Mouse (Mus musculus) thymus, postnatal 14 days (tissue): ENCODE data around the gene 5730480H06Rik.
A peak's percentile ranks its signal among the peaks of the same experiment; 100 is the strongest.

Experiments
- DNase-seq: peaks from one replicate; pipeline ENCODE4 v3.0.0; 2021

Gene 5730480H06Rik

DNA sequence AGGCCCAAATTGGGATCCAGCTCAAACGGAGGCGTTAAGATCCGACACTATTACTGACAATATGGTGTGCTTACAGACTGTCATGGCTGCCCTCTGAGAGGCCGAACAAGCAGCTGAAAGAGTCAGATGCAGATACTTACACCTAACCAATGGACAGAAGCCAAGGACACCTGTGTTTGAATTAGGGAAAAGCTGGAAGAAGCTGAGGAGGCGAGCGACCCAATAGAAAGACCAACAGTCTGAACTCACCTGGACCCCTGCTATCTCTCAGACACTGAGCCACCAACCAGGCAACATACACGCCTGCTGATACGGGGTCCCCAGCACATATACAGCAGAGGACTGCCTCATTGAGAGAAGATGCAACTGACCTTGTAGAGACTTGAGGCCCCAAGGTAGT is at the start of gene 5730480H06Rik:
TSS of gene 5730480H06Rik (plus strand) at position 301 of the 400 bp plus-strand sequence.
- DNase-seq: no peak

GRCm38 (mm10) chr5:48301186-48301585 is 26.6 kb upstream of the 5730480H06Rik start:
- DNase-seq: no peak

DNA sequence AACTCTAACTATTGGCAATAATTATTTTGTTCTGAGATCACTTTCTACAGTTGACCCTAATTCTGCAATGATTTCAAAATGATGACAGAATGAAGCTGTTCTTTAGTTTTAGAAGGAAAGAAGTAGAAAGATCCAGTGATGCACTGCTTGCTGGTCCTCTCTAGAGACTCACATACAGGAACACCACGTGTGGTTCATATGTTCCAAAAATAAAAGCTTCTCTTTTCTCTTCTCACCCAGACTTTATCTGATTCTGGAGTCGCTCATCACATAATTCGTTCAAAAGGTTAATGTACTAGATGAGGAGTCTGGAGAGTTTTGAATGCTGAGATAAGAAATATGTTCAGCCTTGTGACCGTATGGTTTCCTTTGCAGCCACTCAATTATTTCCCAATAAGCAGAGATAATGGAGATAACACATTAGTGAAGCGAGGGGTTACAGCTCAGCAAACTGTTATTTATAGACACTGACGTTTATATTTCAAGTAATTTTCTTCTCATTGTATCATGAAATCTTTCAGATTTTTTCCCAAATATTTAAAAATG is 12.6 kb upstream of the 5730480H06Rik start:
- DNase-seq: no peak

DNA sequence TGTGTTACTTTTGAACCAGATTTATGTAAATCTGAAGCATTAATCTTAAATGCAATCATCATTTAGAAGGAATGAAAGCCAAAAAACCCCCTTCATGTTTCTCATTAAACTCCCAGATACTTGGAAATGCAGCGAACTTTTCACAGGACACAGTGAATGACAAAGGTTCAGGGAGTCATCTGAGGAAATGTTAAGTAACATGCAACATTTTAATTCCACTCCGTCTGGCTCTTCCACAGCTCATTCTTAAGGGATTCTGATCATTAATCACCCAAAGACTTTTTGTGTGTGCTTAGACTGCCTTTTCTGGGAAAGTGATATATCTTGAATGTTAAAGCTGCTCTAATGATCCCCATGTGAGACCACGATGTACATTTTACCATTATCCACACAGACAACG is 7.2 kb upstream of the 5730480H06Rik start:
- DNase-seq: no peak

- no peak for DNase-seq
Measured at GRCm38 (mm10) chr5:48326221-48326620, 1.5 kb upstream of the 5730480H06Rik start.

GRCm38 (mm10) chr5:48329751-48330150 is 2.0 kb downstream of the 5730480H06Rik start:
- no peak for DNase-seq

GRCm38 (mm10) chr5:48330817-48331216 is 3.1 kb downstream of the 5730480H06Rik start:
- DNase-seq: no peak

DNA sequence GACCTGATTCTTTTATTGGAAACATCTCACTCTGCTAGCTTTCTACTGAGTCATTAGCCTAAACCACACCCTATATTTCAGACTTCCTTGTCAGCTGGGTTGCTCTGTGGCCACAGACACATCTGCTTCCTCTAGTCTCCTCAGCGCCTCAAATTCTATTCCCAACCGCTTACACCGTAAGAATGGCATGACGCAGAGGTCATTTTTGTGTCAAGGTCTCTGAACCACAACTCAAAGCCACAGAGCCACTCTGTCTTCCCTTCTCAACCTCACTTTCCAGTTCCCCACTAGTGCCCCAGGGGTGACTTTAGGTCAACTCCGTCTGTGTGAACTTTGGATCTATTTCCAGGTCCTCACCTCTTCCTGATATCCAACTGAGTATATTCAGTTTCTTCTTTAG is 3.7 kb downstream of the 5730480H06Rik start:
- no peak for DNase-seq

GRCm38 (mm10) chr5:48333407-48333806 is 5.7 kb downstream of the 5730480H06Rik start:
- no peak for DNase-seq

DNA sequence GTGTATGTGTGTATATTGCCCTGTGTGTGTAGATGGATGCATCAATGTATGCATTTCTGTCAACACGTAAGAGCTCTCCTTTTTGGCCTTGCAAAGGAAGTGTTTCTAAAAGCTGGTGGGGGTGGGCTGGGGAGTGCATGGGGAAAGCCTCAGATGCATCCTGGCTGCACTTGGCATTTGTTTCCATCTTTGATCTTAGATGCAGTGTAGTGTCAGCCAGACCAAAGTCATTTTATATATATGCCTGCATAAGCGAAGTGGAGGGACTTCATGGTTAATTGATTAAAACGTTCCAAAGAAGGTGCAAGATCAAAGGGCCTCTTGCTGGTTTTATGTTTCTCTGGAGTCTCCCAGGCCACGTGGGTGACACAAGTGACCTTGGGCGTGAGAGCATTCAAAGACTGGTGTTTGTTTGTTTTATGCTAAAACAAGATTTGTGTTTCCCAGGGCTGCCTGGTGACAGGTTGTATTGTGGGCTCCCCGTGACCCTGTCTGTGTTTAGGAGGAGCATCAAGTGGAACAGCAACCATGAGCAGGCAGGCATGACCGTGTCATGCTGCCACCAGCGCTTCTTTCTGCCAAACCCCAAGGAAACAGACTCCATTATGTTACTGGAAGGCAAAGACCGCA is 6.2 kb downstream of the 5730480H06Rik start:
- no peak for DNase-seq

DNA sequence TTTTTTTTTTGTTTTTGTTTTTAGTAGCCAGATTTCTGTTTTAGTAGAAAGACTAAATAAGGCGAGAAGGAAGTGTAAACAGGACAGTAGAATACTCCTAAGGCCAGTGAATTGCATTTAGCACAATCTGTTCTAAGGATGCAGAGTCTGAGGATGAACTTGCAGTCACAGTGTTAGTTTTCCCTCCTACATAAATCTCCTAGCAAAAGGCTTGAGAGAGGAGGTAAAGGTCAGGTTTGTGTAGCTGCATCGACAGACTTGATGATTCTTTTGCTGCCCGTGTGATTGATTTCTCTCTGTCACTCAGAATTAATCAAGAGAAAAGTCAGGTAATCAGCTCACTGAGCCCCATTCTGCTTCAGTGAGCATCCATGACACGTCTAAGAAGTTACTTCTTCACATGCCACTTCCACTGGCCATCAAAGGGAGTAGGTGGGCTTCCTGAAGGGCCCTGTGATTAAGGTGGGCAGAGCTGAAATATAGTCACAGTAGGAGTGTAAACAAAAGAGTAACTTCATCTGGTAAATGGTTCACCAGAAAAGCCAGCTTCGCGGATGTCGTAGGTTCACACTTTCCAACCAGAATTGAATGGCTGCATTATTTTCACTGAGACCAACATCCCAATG is 13.2 kb downstream of the 5730480H06Rik start:
- DNase-seq: no peak

GRCm38 (mm10) chr5:48345095-48345982 is 17.6 kb downstream of the 5730480H06Rik start:
- no peak for DNase-seq

GRCm38 (mm10) chr5:48345983-48346648 is 18.4 kb downstream of the 5730480H06Rik start:
- no peak for DNase-seq

DNA sequence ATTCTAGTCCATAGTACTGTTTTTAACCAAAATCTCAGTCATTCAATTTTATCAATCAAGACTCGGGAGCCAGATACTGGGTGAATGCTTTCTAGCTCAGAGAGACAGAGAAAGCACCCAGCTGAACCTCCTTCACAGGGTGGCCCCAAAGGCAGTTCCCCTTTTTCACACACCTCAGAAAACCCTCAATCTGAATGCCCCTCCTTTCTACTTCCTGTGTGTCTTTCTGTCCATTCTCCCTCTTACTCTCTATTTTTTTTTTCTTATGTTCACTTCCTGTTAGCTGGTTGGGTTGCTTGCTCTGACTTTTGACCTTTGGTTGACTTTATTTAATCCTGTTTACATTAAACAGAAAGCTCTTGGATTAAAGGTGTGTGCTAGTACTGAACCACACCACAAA is 21.6 kb downstream of the 5730480H06Rik start:
- no peak for DNase-seq

- DNase-seq: peak; percentile 94
Measured at GRCm38 (mm10) chr5:48371890-48372766, 44.4 kb downstream of the 5730480H06Rik start.

- no peak for DNase-seq
Measured at GRCm38 (mm10) chr5:48402497-48402896, 74.7 kb downstream of the 5730480H06Rik start.

GRCm38 (mm10) chr5:48408276-48408675 is 80.5 kb downstream of the 5730480H06Rik start:
- DNase-seq: no peak

- no peak for DNase-seq
Measured at GRCm38 (mm10) chr5:48410348-48410747, 82.6 kb downstream of the 5730480H06Rik start.

GRCm38 (mm10) chr5:48411462-48411861 is 83.7 kb downstream of the 5730480H06Rik start:
- no peak for DNase-seq

- DNase-seq: no peak
Measured at GRCm38 (mm10) chr5:48412261-48412660, 84.5 kb downstream of the 5730480H06Rik start.

DNA sequence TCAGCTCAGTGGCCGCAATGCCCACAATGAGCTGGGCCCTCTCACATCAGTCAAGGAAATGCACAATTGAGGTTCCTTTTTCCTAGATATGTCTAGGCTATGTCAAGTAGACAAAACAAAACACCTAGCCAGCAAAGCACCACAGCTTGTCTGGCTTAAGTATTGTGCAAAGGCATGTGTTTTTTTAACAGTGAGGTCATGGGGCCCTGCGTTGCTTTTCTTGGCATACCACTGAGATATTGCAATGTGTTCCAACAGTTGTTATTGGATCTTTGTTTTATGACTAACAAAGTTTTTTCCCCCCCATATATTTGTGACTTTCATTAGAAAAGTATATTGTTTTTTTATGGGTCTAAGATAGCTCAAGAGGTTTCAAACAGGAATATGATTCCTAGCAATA is 92.0 kb downstream of the 5730480H06Rik start:
- no peak for DNase-seq

- DNase-seq: no peak
Measured at GRCm38 (mm10) chr5:48421957-48422356, 94.2 kb downstream of the 5730480H06Rik start.
